Mouse (Mus musculus): ENCODE measurements around the gene Pnpla3. TPM values are rescaled to one million over a fixed set of nuclear protein-coding genes. Genes with fewer than 3 reads are reported as not detected.
"Not testable (repeated sequence)": the region's sequence is repeated elsewhere in the genome, so short reads cannot be mapped to it uniquely, and the experiment has no call there.

Gene Pnpla3
- 1 to 10 TPM; 3.7 to 4.5 TPM for total RNA-seq (2021)
- long read RNA-seq, experiment 1, partial matches to known transcripts: 0 of 4 reads
- long read RNA-seq, experiment 1, other reads (novel, unspliced or antisense): 3 of 4 reads
- long read RNA-seq, experiment 2, partial matches to known transcripts: 0 of 3 reads
- long read RNA-seq, experiment 2, other reads (novel, unspliced or antisense): 2 of 3 reads

GRCm38 (mm10) chr15:84167600-84167999 is at the start of gene Pnpla3:
Gene Pnpla3, plus strand, starts transcription at chr15:84167837.
- DNase-seq: peak; percentile 93

DNA sequence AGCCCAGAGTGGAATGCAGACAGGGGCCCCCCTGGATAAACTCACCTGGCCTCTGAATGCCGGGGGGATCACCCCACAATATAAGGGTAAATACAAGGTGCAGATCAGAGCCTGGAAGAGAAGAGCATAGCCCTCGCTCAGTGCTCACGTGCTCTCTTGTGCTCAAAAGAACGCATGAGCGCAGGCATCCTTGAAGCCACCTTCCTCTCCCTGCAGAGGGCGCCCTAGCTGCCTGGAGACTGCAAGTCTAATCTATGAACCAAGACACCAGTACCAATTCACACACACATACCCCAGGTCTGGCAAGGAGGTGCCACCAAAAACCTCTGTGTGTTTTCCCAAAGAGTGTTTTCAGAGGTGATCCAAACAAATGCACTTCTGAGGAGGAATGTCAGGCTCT is 47.0 kb upstream of the Pnpla3 start:
- peak; percentile 22 for DNase-seq

- DNase-seq: no peak
Observed at GRCm38 (mm10) chr15:84121036-84121435, 46.6 kb upstream of the Pnpla3 start.

DNA sequence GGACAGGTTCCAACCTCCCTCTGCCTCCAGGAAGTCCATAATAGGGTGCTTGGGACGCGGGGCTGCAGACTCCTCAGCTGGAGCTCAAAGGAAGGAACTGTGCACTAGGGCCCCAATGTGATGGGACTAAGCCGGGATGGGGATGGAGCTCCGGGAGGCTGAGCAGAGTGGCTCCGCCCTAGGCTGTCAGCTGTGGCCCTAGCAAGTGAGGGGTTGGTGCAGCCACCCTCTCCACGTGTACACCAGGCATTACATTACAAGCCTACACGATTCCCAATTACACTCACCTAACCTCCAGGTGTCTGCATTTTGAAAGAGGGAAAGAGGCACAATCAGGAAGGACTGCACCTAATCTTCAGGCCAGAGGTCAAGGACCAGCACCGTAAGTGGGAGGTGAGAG is 44.6 kb upstream of the Pnpla3 start, which contains the start of gene Pnpla5:
Gene Pnpla5 (minus strand): TSS at position 101 of the 400 bp plus-strand sequence.
- DNase-seq: no peak

DNA sequence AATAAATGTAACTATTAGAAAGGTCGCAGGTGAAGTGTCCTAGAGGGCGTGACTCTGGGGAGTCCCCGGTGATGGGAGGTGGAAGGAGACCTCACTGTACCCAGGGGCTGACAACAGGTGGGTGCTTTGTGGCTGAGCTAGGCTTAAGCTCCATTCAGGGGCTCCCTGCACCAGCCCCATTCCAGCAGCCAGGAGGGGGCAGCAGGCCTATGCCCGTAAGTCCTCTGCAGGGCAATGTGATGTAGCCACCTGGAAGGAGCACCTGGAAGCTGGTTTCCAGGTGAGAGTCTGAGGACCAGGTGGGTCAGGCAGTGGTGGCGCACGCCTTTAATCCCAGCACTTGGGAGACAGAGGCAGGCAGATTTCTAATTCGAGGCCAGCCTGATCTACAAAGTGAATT is 43.6 kb upstream of the Pnpla3 start:
- DNase-seq: no peak

DNA sequence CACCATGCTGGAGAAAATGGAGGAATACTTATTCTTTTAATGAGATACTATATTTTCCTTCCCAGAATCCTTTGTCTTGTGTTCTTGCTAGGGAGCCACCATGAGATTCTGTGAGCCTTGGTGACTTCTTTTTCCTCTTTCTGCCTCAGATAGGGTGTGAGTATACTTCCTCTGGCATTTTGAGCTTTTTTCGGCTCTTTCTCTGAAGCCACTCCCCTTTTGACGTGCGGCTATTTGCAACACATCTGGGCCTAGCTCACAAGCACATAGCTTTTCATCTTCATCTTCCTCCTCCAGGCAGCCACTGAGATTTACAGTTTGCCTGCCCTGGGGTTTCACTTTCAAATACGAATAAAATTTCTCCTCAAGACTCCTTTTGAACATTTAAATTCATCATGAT is 41.2 kb upstream of the Pnpla3 start:
- no peak for DNase-seq

DNA sequence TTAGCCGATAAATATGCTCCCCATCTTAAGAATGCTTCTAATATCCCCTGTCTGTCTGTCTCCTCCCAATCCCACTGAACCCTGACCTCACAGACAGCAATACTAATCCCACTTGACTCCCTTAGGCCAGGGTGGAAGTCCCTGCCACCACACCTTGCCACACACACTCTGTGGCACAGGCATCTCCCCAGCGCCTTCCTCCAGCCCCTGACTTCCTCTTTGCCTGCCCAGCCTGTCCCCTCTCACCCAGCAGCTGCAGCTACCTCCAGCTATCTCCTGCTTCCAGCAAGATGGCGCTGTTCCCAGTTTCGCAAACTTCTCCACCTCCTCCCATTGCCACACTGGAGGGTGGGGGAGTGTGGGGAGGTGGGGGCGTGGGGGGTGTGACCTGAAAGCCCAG is 40.8 kb upstream of the Pnpla3 start:
- no peak for DNase-seq

DNA sequence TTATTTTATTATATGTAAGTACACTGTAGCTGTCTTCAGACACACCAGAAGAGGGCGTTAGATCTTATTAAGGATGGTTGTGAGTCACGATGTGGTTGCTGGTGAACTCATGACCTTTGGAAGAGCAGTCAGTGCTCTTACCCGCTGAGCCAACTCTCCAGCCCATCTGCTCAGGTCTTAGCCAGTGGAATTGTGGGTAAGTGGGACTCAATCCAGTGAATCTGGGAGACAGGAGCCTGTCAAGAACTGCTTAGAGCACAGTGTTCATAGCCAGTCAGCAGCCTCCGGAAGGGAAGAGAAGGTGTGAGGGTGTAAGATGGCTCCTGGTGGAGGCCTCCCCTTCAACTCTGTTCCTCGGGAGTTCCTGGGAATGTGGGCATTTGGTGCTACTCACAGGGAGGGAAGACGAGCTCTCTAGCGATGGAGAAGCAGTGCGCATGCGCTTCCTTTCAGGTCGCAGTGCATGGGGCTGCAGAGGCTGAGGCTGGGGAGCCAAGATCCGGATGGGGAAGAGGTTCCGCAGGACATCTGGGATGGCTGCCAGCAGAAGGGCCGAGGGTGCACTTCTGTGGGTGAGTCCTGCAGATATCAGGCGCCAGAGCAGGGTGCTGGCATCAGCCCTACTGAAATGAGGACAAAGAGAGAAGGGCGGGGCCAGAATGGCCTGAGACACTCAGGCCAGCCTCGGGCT is 36.4 kb upstream of the Pnpla3 start:
- DNase-seq: peak; percentile 41

DNA sequence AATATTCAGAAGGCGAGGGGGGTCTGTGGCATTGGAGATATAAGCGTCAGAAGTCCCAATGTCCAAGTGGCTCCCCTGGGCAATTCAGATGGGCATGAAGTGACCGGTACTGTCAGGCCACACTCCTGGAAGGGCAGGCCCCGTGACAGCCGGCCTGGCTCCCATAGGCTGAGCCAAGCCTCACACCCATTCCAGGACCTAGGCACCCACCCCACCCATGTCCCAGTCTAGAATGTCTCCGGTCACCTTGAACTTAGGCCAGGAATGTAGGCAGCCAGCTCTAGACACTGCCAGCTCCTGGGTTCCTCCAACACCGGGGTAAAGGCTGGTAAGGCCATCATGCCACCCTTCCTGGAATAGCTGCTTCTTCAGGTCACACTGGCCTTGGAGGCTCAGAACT is 35.7 kb upstream of the Pnpla3 start:
- DNase-seq: peak; percentile 57

GRCm38 (mm10) chr15:84133440-84133839 is 34.2 kb upstream of the Pnpla3 start:
- peak; percentile 45 for DNase-seq

DNA sequence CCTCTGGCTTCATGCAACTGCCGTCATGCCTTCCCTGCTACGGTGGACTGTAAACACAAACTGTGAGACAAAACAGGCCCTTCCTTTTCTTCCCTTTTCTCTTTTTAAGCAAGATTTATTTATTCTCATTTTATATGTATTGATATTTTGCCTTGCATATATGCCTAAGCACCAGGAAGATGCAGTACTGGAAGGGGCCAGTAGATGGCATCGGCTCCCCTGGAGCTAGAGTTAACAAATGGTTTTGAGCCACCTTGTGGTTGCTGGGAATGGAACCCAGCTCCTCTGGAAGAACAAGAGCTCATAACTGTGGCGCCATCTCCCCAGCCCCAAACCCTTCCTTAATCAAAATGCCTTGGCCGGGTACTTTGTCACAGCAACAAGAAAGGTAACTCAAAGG is 32.2 kb upstream of the Pnpla3 start:
- no peak for DNase-seq

DNA sequence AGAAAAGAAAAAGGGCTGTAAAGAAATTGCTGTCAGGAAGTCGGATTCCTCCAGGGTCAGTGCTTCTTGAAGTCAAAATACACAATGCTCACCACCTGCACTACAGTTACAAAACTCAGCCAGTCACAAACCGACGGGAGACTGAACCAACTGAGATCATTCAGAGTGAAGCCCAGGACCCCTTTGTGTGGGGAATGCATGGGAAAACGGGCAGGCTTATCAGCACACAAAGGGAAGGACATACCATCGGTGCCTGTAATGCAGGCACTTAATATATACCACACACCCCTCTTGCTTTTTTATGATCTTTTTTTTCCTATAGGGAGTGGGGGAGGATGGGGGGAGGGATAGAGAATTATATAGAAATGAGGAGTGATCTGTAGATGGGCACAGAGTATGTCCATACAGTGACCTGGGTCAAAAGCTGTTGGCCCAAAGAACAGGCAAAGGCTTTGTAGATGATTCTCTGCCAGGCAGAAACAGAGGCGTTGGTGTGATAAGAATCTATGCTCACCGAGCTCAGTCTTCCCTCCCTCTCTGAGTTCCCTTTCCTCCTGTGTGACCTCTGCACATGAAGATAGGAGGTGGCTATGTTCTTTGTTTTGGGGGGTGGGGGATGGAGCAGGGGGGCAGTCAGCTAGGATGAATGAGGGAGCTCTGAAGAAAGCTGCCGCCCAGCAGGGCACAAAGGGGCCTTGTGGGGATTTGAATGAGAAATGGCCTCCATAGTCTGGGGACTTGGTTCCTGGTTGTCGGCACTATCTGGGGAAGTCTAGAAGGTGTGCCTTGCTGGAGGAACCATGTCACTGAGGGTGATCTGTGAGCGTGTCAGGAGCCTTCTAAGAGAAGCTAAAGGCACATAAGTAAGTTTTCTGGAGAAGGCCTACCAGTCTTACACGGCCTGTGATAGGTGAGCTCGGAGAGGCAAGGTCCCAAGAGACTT is 30.9 kb upstream of the Pnpla3 start:
- no peak for DNase-seq

- DNase-seq: no peak
Observed at GRCm38 (mm10) chr15:84139592-84140005, 28.0 kb upstream of the Pnpla3 start.

DNA sequence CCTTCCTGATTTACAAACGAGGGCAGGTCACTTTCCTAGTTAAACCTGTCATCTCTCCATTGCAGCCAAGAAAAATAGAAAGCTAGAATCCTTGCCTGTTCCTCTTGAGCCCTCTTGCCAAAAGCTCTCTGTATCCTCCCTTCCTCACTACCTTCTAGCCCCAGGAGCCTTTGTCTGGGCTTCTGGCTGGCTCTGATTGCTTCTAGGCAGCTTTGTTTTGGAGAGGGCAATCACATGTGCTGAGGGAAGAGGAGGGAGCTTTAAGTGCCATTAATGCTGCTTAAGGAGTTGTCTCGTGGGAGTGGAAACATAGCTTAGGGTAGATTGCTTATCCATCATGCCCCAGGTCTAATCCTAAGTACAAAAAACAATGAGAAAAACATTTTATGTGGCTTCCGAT is 27.5 kb upstream of the Pnpla3 start:
- DNase-seq: no peak

DNA sequence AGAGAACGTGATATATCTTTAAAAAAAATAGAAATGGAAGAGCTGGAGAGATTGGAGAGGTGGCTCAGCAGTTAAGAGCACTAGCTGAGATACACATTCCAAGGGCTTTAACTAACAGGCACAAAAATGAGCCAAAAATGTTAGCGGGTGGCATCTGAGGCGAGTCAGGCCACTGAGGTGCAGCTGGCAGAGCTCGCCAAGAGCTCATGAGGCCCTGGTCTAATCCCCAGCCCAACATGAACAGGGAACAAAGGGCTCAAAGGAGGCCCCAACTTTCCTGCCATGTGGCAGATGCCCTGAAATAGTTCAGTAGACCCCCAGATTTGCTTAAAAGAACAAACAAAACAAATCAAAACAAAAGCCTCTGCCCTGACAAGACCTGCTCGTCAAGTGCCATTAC is 26.7 kb upstream of the Pnpla3 start:
- DNase-seq: no peak

DNA sequence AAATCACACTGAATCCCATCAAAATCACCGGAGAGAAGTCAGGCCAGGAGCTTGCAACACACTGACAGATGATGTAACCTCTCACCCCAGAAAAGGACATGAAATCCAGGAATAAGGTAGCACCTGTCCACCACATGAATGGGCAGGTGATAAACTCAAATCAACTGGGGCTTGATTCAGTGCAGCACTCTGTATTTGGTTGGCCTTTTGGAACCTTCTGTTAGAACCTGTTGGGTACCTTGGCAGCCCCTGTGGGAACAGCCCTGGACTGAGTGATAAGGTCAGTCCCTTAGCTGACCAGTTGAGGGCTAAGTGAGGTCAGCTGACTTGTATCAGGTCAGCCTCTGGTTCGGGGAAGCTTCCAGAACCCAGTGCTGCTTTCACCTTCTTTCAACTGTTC is 11.5 kb upstream of the Pnpla3 start:
- DNase-seq: no peak

DNA sequence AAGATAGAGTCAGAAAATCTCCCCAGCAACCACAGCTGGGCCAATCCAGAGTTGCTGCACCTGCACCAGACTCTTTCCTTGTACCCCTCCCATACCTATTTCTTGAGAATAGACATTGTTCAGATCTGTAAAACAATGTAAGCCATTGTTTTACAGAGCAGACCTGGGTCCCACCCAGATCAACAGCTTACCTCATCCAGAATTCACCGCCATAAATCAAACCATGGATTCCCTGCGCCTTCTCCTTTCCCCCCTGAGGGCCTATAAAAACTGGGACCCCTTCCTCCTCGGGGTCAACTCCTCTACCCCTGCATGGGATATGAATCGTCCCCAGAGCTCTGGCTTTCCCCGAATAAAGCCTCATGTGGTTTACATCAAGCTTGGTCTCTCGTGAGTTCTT is 10.1 kb upstream of the Pnpla3 start:
- not testable (repeated sequence) for DNase-seq

DNA sequence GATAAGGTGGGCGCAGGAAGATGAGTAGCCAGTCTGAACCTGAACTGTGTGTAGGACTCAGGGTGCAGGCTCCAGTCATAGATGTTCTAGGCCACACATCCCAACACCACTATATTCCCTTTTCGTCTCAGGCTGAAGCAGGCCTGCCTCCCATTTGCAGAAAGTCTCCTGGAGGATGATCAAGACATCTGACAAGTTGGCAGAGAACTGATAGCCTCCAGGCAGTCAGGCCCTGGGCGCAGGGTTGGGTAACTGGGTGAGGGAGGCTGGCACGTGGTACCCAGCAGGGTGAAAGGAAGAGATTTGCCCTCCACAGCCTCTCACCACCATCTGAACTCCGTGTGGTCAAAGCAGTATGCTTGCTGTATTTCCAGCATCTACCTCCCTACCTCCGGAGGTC is 5.8 kb upstream of the Pnpla3 start:
- DNase-seq: no peak

GRCm38 (mm10) chr15:84166818-84167217 is 819 bp upstream of the Pnpla3 start:
- DNase-seq: no peak

DNA sequence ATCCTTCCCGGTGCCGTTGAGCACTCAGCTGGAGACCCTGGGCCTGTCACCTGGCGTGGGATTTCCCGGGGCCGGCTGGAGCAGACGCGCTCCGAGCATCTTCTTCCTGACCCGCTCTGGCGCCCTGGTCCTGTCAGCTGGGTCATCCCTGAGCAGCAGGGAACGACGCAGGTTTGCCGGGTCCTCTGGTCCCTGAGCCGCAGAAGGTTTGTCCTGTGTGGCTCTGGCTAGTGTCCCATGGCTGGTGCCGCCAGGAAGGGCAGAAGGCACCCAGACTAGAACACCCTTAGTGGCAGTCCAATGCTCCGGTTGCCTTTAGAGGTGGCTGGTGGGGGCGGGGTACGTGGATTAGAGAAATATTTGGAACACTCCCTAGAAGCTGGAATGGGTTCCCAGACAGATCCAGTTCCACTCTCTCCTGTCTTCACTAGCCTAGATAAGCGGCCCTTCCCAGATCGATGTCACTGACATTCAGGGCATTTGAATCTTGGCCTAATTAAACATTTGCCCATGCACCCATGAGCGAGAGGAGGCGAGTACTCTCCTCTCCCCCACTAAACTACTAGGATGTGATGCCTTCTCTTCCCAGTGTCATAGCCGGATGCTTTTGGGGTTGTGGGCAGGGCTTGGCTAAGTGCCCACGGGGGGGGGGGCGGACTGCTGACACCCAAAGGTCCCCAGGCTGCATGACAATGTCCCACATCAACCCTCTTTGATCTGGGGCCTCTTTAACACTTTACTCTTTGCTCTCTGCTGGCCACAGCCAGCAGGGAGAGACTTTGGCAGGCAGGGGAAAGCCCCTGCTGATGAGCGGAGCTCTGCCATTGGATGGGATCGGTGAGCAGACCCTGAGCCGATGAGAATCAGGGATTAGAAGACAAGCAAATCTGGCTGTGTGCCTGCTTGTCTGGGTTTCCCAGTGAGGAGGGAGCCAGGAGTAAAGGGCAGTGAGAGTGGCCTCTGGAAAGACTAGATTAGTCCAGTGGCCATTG is 829 bp downstream of the Pnpla3 start:
- peak; percentile 40 for DNase-seq

- no peak for DNase-seq
Observed at GRCm38 (mm10) chr15:84169511-84169910, 1.9 kb downstream of the Pnpla3 start.

GRCm38 (mm10) chr15:84171166-84171565 is 3.5 kb downstream of the Pnpla3 start:
- no peak for DNase-seq

Data from gastrocnemius, postnatal 10 days (tissue).